Mouse (Mus musculus): ENCODE measurements around the gene Foxj1.
"Not testable (repeated sequence)": the region's sequence is repeated elsewhere in the genome, so short reads cannot be mapped to it uniquely, and the experiment has no call there.

Gene Foxj1

DNA sequence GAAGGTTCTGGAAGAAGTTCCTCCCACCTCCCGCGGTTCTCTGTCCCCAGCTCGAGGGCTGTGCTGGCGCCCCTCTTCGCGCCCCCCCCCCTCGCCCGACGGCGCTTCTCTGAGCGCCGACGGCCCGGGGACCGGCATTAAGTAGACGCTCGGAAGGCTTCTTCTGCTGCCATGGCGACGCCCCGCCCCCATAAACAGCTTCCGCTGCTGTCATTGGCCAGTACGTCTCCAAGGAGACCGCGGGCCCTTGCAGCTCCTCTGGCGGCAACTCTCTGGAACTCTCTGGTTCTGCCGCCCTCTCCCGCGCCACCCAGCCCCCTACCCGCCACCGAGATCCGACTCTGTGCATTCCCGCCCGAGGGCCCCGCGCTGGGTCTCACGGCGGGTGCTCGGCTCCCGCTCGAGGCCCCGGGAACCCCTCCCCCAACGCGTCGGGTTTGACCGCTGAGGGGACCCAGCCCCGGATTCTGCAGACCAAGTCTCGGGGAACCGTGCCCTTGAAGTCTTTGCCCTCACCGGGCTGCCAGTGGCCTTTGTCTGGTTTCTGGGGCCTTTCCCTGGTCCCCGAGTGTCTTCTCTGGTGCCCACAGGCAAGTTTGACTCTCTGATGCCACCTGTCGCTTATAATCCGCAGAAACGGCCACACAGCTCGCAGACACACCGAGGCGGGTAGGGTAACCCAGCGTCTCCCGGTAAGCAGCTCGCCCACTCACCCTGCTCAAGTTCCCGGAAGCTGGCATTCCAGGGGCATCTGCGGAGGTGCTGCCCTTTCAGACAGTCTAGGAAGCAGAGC, at the start of gene Foxj1:
Gene Foxj1 (minus strand): TSS at position 156 of the 793 bp plus-strand sequence.
- peak; percentile 97 to 99 for DNase-seq (ENCODE audit: low spot score in 2 of 2)

DNA sequence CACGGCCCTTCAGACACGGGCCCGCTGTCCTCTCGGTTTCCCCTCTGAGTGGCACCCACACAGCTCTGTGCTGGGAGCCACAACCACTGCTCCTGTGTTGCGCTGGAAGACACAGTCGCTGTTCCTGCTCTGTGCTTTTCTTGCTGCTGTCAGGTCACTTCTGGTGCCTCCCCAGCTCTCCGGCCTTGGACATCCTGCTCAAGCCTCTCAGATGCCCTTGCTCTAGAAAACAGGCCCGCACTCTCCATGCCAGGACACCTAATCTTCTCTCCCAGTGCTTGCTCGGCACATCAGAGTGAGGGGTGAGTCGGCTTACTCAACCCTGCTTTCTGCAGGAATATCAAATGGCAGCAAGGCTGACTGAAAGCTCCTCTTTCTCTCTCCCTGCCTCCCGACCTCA, 49.0 kb upstream of the Foxj1 start:
- no peak for DNase-seq (ENCODE audit: low spot score in 2 of 2)

DNA sequence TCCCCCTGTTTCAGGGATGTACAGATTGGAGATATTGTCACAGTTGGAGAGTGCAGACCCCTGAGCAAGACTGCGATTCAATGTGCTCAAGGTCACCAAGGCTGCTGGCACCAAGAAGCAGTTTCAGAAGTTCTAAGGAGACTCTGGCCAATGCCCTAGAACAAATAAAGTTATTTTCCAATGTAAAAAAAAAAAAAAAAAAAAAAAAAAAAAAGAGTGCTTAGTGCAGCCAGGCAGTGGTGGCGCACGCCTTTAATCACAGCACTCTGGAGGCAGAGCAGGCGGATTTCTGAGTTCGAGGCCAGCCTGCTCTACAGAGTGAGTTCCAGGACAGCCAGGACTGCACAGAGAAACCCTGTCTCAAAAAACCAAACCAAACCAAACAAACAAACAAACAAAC, 47.9 kb upstream of the Foxj1 start:
- DNase-seq (ENCODE audit: low spot score in 2 of 2) = not testable (repeated sequence)

DNA sequence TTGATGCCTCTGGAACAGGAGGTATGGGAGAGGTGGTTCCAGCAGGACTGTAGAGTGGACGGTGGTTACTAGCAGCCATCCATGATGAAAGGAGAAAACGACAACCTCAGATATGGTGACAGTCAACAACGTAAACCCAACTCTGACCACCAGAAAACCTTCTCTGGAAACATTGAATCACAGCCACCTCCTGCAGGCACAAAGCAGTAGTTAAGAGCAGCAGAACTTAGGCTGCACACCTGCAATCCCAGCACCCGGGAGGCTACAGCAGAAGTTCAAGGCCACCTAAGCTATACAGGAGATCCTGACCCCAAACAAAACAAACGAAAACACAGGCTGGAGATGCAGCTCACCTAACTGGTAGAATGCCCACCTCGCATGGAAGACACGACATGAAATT, 45.6 kb upstream of the Foxj1 start:
- DNase-seq (ENCODE audit: low spot score in 2 of 2) = peak in 1 of 2 experiments; percentile 13

DNA sequence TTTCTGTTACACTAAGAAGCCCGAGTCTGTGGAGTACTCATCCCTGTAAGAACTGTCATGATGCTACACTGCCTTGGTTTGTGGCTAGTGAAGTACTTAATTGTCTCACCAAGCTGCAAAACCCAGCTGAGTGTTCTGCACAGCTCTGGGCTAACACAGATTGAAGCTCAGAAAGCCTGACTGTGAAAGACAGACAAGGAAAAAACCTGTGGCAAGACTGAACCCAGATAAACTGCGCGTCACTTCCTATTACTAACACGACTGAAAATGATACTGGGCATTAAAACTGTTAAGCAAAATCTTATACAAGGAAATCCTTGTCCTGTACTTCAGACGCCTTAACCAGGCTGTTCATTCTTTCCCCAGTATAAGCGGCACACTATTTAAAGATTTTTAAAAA, 44.3 kb upstream of the Foxj1 start:
- DNase-seq (ENCODE audit: low spot score in 2 of 2) = no peak

DNA sequence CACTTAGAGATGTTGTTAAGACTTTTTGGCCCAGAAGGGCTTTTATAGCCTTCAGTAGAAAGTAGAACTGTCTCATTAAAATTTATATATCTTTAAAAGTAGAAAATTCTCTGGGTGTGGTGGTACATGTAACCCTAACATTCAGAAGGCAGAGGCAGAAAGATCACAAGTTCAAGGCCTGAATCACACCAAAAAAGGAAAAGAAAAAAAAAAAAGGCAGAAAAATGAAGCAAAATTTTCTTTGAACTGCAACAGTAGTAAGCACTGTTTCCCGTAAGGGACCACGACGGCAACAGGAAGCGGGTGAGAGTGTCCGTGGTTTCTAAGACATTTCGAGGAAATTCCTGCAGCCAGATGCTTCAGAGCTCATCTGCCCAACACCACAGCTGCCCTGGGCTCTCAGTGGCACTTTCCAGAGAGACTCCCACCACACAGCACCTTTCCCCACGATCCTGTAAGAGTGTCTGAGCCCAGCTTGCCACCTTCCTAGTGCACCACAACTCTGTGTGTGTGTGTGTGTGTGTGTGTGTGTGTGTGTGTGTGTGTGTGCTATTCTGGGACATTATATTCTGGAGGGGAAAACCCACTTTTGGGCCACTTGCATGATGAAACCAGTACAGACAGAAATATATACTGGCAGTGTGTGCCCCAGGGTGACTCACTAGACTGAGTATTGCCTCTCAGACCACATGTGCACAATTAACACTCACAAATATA, 41.9 kb upstream of the Foxj1 start:
- no peak for DNase-seq (ENCODE audit: low spot score in 2 of 2)

DNA sequence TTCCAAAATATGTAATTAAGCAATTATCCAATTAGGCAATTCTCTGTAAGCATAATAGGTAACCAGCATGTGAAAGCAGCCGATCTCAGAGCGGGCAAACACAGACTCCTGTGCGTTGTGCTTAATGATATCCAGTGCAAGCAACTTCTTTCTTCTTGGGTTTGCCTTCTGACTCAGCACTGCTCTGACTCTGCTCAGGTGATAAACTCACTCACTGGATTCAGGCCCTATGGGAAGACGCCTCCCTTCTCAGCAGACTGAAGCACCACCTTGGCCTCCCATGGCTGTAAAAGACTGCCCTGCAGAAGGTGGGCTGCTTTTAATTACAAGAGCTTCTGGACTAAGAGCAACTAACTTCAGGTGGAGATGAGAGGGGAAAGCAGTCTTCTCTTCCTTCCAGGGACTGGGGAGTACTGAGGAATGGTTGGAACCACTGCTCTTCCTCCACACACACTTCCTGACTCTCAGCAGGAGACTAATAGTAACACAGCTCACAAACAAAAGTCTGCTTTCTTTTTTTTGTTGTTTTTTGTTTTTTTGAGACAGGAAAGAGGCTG, 36.8 kb upstream of the Foxj1 start:
- DNase-seq (ENCODE audit: low spot score in 2 of 2) = no peak

DNA sequence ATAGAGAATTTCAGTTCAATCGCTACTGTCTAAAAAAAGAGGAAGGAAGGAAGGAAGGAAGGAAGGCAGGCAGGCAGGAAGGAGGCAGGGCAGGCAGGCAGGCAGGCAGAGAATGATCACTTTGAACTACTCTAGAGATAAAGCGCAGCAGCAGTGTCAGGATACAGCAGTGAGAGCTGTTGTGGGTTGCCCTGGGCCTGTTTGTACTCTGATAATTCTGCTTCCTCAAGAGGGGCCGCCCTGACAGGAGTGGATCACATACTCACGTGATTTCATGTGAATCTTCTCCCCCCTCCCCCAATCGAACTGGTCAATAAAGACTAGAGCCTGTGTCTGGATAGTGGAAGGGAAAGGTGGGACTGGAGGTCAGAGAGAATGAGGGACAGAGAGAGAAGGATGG, 34.4 kb upstream of the Foxj1 start:
- no peak for DNase-seq (ENCODE audit: low spot score in 2 of 2)

DNA sequence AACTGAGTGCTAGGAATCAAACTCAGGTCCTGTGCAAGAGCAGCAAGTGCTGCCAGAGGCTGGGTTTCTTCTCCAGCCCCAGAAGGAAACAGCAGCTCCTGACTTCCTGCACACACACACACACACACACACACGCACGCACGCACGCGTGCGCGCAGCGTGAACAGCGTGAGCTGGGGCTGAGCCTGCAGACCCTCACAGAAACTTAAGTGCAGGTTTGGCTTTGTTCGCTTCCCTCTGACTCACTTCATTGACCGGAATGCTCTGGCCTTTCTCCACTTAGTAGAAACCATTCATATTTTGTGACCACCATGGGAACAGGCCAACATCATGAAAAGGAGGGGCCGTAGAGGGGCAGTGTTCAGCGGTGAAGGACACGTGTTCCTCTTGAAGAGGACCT, 33.9 kb upstream of the Foxj1 start:
- DNase-seq (ENCODE audit: low spot score in 2 of 2) = no peak

DNA sequence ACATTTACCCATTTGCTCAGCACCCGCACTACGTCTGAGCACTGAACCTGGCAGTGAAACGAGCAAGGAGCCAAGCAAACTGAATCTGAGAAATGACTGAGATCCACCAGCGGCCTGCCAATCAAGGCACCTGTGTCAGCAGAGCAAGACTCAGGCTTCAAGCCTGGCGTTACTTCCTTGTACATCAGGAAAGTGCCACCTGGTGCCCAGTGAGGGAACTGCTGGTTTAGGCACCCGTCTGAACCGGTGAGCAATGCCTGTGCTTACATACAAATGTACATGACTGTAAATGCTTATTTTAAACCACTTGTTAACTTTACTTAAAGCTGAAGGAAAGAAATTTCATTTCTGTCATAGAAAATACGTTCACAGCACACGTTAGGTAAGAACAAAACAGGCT, 32.9 kb upstream of the Foxj1 start:
- peak; percentile 82 to 90 for DNase-seq (ENCODE audit: low spot score in 2 of 2)

DNA sequence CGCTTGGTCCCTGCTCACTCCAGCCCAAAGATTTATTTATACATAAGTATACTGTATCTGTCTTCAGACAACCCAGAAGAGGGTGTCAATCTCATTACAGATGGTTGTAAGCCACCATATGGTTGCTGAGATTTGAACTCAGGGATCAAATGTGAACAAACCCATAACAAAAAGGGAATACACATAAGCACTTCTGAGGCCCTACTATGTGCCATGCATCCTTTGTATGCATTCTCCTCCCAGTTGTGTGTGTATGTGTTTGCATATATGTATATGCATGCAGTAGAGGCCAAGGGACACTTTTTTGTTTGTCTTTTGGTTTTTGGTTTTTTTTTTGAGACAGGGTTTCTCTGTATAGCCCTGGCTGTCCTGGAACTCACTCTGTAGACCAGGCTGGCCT, 31.4 kb upstream of the Foxj1 start:
- no peak for DNase-seq (ENCODE audit: low spot score in 2 of 2)

DNA sequence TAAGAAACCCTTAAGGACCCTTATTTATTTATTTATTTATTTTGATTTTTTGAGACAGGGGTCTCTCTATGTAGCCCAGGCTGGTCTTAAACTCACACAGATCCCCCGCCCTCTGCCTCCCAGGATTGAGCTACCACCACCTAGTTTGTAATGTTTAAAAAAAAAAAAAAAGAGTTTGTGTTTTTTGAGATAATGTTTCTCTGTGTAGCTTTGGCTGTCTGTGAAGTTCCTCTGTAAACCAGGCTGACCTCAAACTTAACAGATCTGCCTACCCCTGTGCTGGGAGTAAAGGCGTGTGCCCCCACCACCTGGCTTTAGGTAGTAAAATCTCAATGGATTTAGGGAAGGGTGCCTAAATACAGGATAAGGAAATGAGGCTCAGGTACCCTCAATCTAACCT, 30.9 kb upstream of the Foxj1 start:
- no peak for DNase-seq (ENCODE audit: low spot score in 2 of 2)

DNA sequence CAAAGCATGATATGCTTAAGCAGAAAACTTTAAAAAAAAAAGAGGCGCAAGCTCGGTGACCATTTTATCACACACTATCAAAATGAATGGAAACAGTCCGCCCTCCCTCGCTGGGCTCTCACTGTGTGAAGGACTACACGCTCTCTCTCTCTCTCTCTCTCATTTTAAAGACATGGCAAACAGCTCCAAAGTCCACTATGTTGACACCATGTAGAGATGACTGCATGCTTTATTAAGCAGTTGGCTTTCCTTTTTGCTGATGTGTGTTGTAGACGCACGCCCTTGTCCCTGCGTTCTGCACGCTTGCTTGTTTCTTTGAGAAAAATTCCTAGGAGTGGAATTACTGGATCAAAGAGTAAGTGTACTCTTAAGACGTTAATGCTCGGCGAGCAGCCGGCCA, 30.2 kb upstream of the Foxj1 start:
- DNase-seq (ENCODE audit: low spot score in 2 of 2) = no peak

DNA sequence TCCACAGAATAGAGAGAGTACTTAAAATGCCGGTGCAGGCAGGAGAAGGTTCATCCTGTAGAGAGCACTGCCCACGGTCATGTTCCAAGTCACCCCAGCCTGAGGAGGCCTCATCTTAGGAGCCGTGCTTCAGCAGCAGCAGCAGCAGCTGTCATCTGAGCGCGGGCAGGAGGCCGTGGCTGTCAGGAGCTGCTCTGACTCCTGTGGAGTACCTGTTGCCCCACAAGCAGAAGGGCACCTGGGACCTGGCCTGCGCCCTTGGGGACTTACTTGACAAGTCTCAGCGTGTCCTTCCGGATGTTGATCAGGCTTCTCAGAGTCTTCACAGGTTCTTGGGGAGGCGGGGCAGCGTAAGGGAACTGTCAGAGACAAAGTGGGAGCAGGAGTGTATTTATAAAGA, 26.8 kb upstream of the Foxj1 start:
- DNase-seq (ENCODE audit: low spot score in 2 of 2) = no peak

DNA sequence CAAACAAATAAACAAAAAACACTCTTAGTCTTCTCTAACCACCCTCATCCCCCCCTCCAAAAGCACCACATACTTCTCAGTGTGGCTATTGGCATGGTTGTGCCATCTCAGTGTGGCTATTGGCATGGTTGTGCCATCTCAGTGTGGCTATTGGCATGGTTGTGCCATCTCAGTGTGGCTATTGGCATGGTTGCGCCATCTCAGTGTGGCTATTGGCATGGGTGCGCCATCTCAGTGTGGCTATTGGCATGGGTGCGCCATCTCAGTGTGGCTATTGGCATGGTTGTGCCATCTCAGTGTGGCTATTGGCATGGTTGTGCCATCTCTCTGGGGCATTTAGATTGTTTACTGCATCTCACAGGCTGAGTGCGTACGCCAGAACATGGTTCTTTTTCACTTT, 25.7 kb upstream of the Foxj1 start:
- DNase-seq (ENCODE audit: low spot score in 2 of 2) = not testable (repeated sequence)

DNA sequence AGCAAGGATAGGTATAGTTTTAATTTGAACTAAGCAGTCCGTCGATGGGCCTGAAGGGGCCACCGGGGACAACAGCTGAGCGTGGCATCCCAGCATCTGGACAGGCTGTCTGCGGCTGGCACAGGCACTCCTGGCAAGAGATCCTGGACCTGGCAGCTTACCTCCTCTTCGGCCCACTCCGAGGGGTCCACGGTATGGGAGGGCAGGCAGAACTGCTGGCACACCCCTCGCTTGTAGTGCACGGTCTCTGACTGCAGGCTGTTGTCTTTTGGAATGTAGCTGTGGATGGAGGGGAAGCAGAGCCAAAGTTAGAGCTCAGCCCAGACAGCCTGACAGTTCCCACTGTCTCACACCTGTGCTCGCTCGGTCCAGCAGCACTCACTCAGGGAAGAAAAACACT, 24.5 kb upstream of the Foxj1 start:
- peak in 1 of 2 experiments; percentile 30 for DNase-seq (ENCODE audit: low spot score in 2 of 2)

DNA sequence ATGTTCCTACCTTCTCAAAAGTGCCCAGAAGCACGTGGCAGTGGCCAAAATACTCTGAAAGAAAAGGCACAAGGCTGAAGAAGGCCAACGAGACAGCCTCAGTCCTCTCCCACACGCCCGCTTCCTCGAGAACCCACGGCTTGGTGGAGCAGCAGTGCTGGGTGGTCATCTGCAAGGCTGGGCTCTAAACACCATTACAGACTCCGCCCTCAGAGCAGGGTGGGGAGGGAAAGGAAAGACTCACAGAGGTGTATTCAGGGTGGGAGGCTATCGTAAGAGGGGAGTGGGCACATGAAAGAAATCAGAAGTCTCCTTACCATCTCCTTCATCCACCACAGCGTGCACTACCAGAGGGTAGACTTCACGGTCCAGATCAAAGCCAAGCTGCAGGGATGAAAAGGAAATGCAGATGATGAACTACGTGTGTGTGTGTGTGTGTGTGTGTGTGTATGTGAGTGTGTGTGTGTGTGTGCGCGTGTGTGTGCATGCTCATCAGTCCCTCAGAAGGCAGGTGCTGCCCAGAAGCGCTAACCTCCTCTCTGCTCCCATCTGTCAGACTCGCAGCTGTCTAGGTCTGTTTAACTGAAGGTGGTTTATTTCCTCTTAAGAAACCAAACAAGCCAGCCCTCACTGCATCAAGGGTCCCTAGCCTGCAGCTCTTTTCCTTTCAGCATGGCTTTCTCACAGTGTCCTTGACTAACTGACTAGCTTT, 23.9 kb upstream of the Foxj1 start:
- no peak for DNase-seq (ENCODE audit: low spot score in 2 of 2)

DNA sequence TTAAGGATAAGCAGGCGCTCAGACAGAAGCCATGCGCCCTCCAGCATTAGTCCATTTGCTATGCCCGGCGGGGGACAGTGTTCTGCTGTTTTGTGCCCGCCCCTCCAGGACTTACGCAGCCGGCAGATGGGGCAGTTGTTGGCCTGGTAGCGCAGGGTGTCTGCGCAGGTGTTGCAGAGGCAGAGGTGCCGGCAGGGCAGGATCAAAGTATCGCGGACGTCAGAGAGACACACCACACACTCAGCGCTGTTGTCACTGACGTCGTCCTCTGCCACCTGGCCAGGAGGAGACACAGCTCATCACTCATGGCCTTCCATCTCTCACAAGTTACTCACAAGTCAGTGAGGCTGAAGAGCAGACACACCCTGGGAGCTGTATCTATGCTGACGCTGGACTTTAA, 19.3 kb upstream of the Foxj1 start:
- DNase-seq (ENCODE audit: low spot score in 2 of 2) = no peak

DNA sequence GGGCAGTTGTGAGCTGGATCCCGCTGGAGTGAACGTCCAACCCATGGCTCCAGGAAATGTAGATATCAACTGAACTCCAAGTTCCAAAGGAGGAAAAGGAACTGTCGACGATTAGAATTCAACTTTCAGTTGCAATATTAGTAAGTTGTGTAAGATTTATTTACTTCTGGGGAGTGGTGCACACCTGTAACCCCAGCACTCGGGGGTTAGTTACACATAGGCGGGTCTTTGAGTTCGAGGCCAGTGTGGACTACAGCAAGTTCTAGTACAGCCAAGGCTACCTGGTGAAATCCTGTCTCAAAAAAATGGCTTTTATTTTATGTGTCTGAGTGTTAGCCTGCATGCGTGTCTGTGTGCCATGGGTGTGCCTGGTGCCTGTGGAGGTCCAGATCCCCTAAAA, 18.3 kb upstream of the Foxj1 start:
- no peak for DNase-seq (ENCODE audit: low spot score in 2 of 2)

DNA sequence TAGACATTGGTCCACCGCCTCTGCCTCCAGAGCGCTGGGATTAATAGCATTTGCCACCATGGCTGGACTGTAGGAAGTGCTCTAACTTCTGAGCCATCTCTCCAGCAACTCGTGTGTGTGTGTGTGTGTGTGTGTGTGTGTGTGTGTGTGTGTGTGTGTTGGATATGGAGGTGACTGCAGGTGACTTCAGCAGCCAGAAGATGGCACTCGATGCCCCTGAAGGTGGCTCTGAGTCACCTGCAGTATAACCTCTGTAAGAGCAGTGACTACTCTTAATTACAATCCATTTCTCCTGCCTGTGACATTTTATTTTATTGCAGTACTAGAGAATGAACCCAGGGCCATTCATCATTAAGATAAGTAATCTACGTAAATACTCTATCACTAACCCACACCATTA, 16.1 kb upstream of the Foxj1 start:
- no peak for DNase-seq (ENCODE audit: low spot score in 2 of 2)

DNA sequence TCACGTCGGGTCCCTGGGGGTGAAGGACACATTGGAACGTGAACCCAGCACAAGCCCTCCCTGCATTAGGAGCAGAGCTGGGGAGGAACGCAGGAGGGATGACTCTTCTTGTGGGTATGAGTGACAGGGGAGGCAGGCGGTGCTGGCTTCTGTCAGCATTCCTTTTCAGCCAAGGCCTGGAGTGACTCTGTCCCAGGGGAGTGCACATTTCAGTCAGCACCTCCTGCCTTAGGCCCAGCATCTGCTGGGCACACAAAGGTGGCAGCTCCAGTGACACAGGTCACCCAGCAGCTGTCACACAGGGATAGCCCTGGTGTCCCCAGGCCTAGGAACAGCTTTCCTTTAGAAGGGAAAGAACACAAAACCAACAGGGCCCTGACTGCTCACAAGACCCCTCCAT, 12.8 kb upstream of the Foxj1 start:
- no peak for DNase-seq (ENCODE audit: low spot score in 2 of 2)

DNA sequence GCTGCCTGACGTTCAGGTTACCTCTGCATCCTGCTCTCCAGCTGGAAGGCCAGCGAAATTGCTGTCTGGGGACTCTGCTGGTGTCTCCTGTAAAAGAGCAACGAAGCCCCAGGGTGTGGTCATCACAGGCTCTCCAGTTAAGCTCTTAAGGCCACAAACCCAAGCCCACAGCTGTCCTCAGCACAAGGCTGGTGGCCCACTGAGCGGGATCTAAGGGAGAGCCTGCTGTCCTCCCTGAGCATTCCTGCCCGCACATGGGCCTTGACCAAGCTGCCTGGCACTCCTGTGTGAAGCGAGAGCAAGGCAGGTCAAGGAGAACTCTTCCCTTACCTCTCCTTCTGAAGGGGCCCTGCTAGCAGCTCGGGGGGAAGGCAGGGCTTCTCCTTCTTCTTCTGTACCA, 11.8 kb upstream of the Foxj1 start:
- no peak for DNase-seq (ENCODE audit: low spot score in 2 of 2)

Measured in cerebellum, postnatal 4 days (tissue).